ENCODE assay signal across 8 mouse cellular contexts in the genomic region with DNA sequence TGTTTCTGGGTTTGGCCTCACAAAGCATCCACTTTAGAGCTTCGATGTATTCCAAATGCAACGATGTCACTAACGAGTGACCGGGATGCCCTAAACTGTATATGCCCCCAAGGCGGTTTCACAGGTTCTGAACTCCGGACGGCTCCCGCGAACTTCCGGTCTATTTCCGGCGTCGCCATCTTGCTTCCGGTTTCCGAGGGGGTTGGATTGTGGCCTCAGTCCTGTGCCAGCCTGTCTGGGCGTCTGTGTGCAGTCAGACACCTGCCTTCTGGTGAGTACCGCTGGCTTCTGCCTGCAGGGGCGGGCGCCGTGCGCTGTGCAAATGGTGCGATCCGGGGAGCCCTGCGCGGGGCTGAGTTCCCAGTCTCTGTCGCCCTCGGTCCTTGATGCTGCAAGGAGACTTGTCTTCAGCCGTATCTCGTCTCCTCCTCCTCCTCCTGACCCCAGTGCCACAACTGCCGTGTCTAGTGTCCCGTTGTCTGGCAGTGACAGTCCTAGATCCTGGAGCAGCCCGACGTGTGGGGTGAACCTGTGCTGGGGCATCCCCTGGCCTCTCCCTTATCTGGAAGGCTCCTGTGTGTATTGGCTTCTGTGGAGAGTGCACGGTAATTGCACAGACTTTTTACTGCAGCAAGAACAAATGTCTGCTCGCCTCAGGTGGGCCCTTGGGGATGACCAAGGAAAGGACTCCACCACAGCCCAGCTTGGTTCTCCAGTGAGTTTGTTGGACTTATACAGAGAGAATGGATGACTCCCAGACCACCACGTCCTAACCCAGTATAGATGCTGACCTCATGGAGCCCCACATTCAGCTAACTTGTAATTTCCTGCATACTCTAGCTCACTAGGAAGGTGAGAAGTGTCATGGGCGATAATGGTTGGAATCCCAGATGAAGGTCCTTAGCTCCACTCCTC. TPM values are rescaled to one million over a fixed set of nuclear protein-coding genes. Genes with fewer than 3 reads are reported as not detected.
DNase-seq lines count a peak whose midpoint lies in the region; ATAC-seq lines count a peak whose summit lies in the region.

A gene (plus strand): TSS at position 178 of the 915 bp plus-strand sequence.

- H3K36me3 ChIP-seq in hindbrain, embryonic 15.5 days = peaks cover 19% of the 10 kb centered on the region

- H3K4me1 ChIP-seq in hindbrain, embryonic 15.5 days (replicated peaks) = peaks cover 21% of the 10 kb centered on the region

- H3K4me2 ChIP-seq in hindbrain, embryonic 15.5 days = peak within 1 kb of the TSS; percentile 89

- H3K9me3 ChIP-seq in hindbrain, embryonic 15.5 days = no peaks in the 10 kb centered on the region

- peak within 1 kb of the TSS; percentile 85 for H3K4me3 ChIP-seq in hindbrain, embryonic 15.5 days

- DNase-seq in ZHBTc4 (ENCODE audit: low read depth, low spot score) = peak; percentile 93
- peak; percentile 82 for DNase-seq in cerebellum, postnatal 36 days
- DNase-seq in gastrocnemius, adult 18-20 months (ENCODE audit: low spot score) = peak; percentile 68
- peak; percentile 82 to 88 for DNase-seq in left cerebral cortex, adult 18-20 months (ENCODE audit: low spot score in 2 of 2)
- DNase-seq in lung, postnatal 4 days = peak; percentile 86
- DNase-seq in retina, postnatal 1 day = peak; percentile 89
- DNase-seq in thymus, postnatal 4 days = peak; percentile 91

- peak within 1 kb of the TSS; percentile 90 for H3K27ac ChIP-seq in hindbrain, embryonic 15.5 days (replicated peaks)

- WGBS in hindbrain, embryonic 15.5 days = 4% methylated on average over 37 of the region's 37 CpGs

- peak; percentile 89 for ATAC-seq in hindbrain, embryonic 15.5 days (ENCODE audit: low FRiP score, low read depth)

- H3K9ac ChIP-seq in hindbrain, embryonic 15.5 days = peak within 1 kb of the TSS; percentile 90

- no peaks in the 10 kb centered on the region for H3K27me3 ChIP-seq in hindbrain, embryonic 15.5 days

RNA-seq across cellular contexts. Expression of the gene that starts here (rescaled TPM):
- total RNA-seq in gastrocnemius, adult 18-20 months (2021) = 1 to 10 TPM in 1 of 2 experiments, under 1 TPM in 1; 0.82 to 1.2 TPM
- 10.0 and 11.8 TPM in 2 replicates for polyA plus RNA-seq in hindbrain, embryonic 15.5 days (2015; fragmentation: Nextera tagmentation; extraction: Ambion mirVana)
- 10 to 100 TPM in 1 of 2 experiments, 1 to 10 TPM in 1; 9.5 to 11.6 TPM for total RNA-seq in left cerebral cortex, adult 18-20 months (2021)

Comparison
In these comparisons a context has a peak if more than half of its experiments do, and no peak if none do; other contexts are left out.
1. Peak in every context shown above with its lines: DNase-seq, ATAC-seq, H3K4me3 ChIP-seq and H3K27ac ChIP-seq.
2. RNA of the gene that starts here (total RNA-seq): 9.5 to 11.6 TPM in left cerebral cortex, adult 18-20 months; 0.82 to 1.2 TPM in gastrocnemius, adult 18-20 months; every median in the first group is over 4 times any median in the second.